Mouse (Mus musculus) 3T3-L1 (cell line): Measurements from ENCODE around the gene Nop56.

Experiments
- DNase-seq: peaks from one replicate; pipeline ENCODE4 v3.0.0-alpha.2; 2015; ENCODE audit warnings: low read depth, low spot score

Nop56 gene

GRCm38 (mm10) chr2:130295331-130296133, 21.3 kb downstream of the Nop56 start:
- no peak for DNase-seq

GRCm38 (mm10) chr2:130296134-130296745, 22.0 kb downstream of the Nop56 start:
- DNase-seq = no peak

DNA sequence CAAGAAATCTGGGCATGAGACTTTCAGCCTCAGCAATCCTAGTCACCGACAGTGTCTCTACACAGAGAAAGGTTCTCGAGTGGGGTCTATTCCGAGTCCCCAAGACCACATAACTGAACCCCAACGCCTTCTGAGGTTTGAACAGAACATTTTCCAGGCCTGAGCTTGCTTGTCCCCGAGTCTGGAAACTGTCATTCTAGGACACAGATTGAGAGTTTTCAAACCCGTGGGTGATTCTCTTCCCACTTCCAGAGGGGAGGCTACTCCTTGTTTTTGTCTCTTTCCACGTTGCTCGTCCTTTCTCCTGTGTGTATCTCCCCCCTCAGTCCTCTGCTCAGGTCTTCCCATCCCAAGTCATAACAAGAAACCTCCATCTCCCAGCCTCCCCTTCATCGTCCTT, 23.4 kb downstream of the Nop56 start:
- DNase-seq = no peak

DNA sequence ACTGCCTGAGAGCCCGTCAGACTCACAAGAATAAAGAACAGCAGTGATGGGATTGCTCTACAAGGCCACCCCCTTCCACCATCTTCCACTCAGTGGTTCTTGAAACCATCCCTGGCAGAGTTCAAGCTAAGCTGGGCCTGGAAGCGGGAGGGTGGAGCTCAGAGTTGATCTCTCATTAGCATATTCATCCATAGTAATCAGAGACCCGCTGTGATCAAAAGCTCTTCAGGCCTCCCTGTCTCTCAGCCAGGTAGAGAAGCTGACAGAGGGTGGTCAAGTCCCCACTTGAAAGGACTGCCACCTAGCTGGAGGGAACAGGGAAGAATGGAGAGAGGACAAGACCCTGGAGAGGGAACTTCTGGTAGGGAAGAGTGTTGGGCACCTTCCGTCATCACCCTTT, 28.8 kb downstream of the Nop56 start:
- DNase-seq = no peak

GRCm38 (mm10) chr2:130327057-130327456, 52.8 kb downstream of the Nop56 start:
- no peak for DNase-seq
